Mouse (Mus musculus): ENCODE results near the gene Dnah12. TPM values are rescaled to one million over a fixed set of nuclear protein-coding genes. Genes with fewer than 3 reads are reported as not detected.
"Not testable (repeated sequence)": the region's sequence is repeated elsewhere in the genome, so short reads cannot be mapped to it uniquely, and the experiment has no call there.

The Dnah12 gene
- total and polyA plus RNA-seq, 2 experiments: not detected

- Histone ChIP-seq H3K36me3 (ENCODE audit: control insufficient read depth, insufficient read depth, low read length) (no peaks in the 10 kb centered on the region), H3K27ac (replicated peaks; ENCODE audit: insufficient read depth, low read depth, low read length) (no peak overlapping the region), H3K4me1 (ENCODE audit: control insufficient read depth, insufficient read depth, low read length) (no peaks in the 10 kb centered on the region), H3K79me2 (ENCODE audit: control insufficient read depth, insufficient read depth, low read length) (no peaks in the 10 kb centered on the region), H3K4me3 (ENCODE audit: insufficient read depth, low read depth, low read length) (no peak overlapping the region), H3K9ac (ENCODE audit: low read depth, low read length) (no peak overlapping the region), H3K27me3 (ENCODE audit: control insufficient read depth, insufficient read depth, low read length) (no peaks in the 10 kb centered on the region)
- TF ChIP-seq POLR2A (IDR thresholded peaks at IDR 0.05; ENCODE audit: extremely low read depth, insufficient read depth, low read length) (no peak), CTCF (IDR thresholded peaks at IDR 0.05; ENCODE audit: low read depth, low read length) (no peak)
- 88% methylated on average over 4 of the region's 4 CpGs for WGBS
- DNase-seq (ENCODE audit: extremely low read depth, low read depth, low spot score): no peak
Measured at GRCm38 (mm10) chr14:26907401-26907800, 214.3 kb downstream of the Dnah12 start.

GRCm38 (mm10) chr14:26910461-26910860 is 217.4 kb downstream of the Dnah12 start:
- H3K9ac ChIP-seq (ENCODE audit: low read depth, low read length); H3K79me2 ChIP-seq (ENCODE audit: control insufficient read depth, insufficient read depth, low read length); DNase-seq (ENCODE audit: extremely low read depth, low read depth, low spot score); H3K36me3 ChIP-seq (ENCODE audit: control insufficient read depth, insufficient read depth, low read length); H3K4me1 ChIP-seq (ENCODE audit: control insufficient read depth, insufficient read depth, low read length); H3K4me3 ChIP-seq (ENCODE audit: insufficient read depth, low read depth, low read length); H3K27ac ChIP-seq (replicated peaks; ENCODE audit: insufficient read depth, low read depth, low read length); H3K27me3 ChIP-seq (ENCODE audit: control insufficient read depth, insufficient read depth, low read length): not testable (repeated sequence)
- 62% methylated on average over 9 of the region's 9 CpGs for WGBS

GRCm38 (mm10) chr14:26911201-26911600 is 218.1 kb downstream of the Dnah12 start:
- TF ChIP-seq POLR2A (IDR thresholded peaks at IDR 0.05; ENCODE audit: extremely low read depth, insufficient read depth, low read length) (no peak), CTCF (IDR thresholded peaks at IDR 0.05; ENCODE audit: low read depth, low read length) (no peak)
- H3K9ac ChIP-seq (ENCODE audit: low read depth, low read length): no peak overlapping the region
- H3K4me3 ChIP-seq (ENCODE audit: insufficient read depth, low read depth, low read length): no peak overlapping the region
- 71% methylated on average over 6 of the region's 6 CpGs for WGBS
- no peaks in the 10 kb centered on the region for H3K79me2 ChIP-seq (ENCODE audit: control insufficient read depth, insufficient read depth, low read length)
- no peak overlapping the region for H3K27ac ChIP-seq (replicated peaks; ENCODE audit: insufficient read depth, low read depth, low read length)
- no peaks in the 10 kb centered on the region for H3K36me3 ChIP-seq (ENCODE audit: control insufficient read depth, insufficient read depth, low read length)
- H3K4me1 ChIP-seq (ENCODE audit: control insufficient read depth, insufficient read depth, low read length): no peaks in the 10 kb centered on the region
- DNase-seq (ENCODE audit: extremely low read depth, low read depth, low spot score): no peak
- H3K27me3 ChIP-seq (ENCODE audit: control insufficient read depth, insufficient read depth, low read length): no peaks in the 10 kb centered on the region

- Histone ChIP-seq H3K36me3 (ENCODE audit: control insufficient read depth, insufficient read depth, low read length) (no peaks in the 10 kb centered on the region), H3K9ac (ENCODE audit: low read depth, low read length) (no peak overlapping the region), H3K27ac (replicated peaks; ENCODE audit: insufficient read depth, low read depth, low read length) (no peak overlapping the region), H3K4me3 (ENCODE audit: insufficient read depth, low read depth, low read length) (no peak overlapping the region), H3K79me2 (ENCODE audit: control insufficient read depth, insufficient read depth, low read length) (no peaks in the 10 kb centered on the region), H3K4me1 (ENCODE audit: control insufficient read depth, insufficient read depth, low read length) (no peaks in the 10 kb centered on the region), H3K27me3 (ENCODE audit: control insufficient read depth, insufficient read depth, low read length) (no peaks in the 10 kb centered on the region)
- WGBS: 93% methylated on average over 13 of the region's 13 CpGs
- DNase-seq (ENCODE audit: extremely low read depth, low read depth, low spot score): no peak
- TF ChIP-seq CTCF (IDR thresholded peaks at IDR 0.05; ENCODE audit: low read depth, low read length) (no peak), POLR2A (IDR thresholded peaks at IDR 0.05; ENCODE audit: extremely low read depth, insufficient read depth, low read length) (no peak)
Measured at GRCm38 (mm10) chr14:26911826-26912225, 218.8 kb downstream of the Dnah12 start.

DNA sequence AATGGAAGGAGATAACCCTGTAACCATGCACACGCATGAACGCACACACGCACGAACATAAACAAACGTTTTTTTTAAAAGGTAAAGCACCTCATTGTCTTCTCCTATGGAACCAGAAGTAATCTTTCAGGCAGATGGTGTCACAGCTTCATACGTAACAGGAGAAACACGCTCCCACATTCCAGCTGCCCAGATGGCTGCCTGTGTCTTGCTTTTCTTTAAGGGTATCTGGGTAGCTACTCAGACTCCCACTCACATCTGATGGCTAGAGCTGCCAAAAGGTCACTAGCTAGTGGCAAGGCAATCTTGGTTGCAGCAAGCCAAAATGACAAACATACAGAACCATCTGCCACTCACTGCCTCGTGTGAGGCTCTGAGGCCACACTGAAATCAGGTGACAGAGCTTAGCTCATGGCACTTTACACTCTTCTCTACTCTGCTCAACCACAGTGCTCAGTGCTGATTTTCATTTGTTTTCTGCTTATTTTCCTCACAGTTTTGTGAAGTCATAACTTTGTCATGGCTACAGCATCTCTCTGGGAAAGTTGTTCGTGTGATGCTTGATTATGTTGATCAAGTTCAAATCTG is 220.7 kb downstream of the Dnah12 start:
- no peak for DNase-seq (ENCODE audit: extremely low read depth, low read depth, low spot score)
- Histone ChIP-seq H3K36me3 (ENCODE audit: control insufficient read depth, insufficient read depth, low read length) (no peaks in the 10 kb centered on the region), H3K79me2 (ENCODE audit: control insufficient read depth, insufficient read depth, low read length) (no peaks in the 10 kb centered on the region), H3K4me1 (ENCODE audit: control insufficient read depth, insufficient read depth, low read length) (no peaks in the 10 kb centered on the region), H3K27ac (replicated peaks; ENCODE audit: insufficient read depth, low read depth, low read length) (no peak overlapping the region), H3K27me3 (ENCODE audit: control insufficient read depth, insufficient read depth, low read length) (no peaks in the 10 kb centered on the region), H3K9ac (ENCODE audit: low read depth, low read length) (no peak overlapping the region), H3K4me3 (ENCODE audit: insufficient read depth, low read depth, low read length) (no peak overlapping the region)
- TF ChIP-seq POLR2A (IDR thresholded peaks at IDR 0.05; ENCODE audit: extremely low read depth, insufficient read depth, low read length) (no peak), CTCF (IDR thresholded peaks at IDR 0.05; ENCODE audit: low read depth, low read length) (no peak)
- 86% methylated on average over 9 of the region's 9 CpGs for WGBS

DNA sequence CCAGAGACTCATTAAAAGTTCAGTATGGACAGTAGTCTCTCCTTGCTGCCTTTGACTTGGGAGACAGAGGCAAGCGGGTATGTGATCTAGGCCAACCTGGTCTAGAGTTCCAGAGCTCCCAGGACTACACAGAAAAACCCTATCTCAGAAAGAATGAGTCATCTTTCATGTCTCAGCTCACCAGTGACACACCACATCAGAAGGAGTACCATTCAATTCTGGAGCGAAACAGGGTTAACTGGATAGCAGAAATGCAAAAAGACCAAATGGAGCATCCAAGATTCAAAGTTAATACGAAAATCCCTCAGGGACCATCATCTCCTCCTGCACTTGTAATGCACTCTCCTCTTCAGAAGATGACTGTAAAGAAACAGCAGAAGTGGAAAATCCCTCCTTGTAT is 226.2 kb downstream of the Dnah12 start:
- TF ChIP-seq POLR2A (IDR thresholded peaks at IDR 0.05; ENCODE audit: extremely low read depth, insufficient read depth, low read length): no peak
- TF ChIP-seq CTCF (IDR thresholded peaks at IDR 0.05; ENCODE audit: low read depth, low read length): no peak
- no peaks in the 10 kb centered on the region for H3K79me2 ChIP-seq (ENCODE audit: control insufficient read depth, insufficient read depth, low read length)
- H3K27me3 ChIP-seq (ENCODE audit: control insufficient read depth, insufficient read depth, low read length): no peaks in the 10 kb centered on the region
- WGBS: 97% methylated on average over 3 of the region's 3 CpGs
- no peak overlapping the region for H3K27ac ChIP-seq (replicated peaks; ENCODE audit: insufficient read depth, low read depth, low read length)
- no peaks in the 10 kb centered on the region for H3K4me1 ChIP-seq (ENCODE audit: control insufficient read depth, insufficient read depth, low read length)
- no peak for DNase-seq (ENCODE audit: extremely low read depth, low read depth, low spot score)
- peaks cover 25% of the 10 kb centered on the region for H3K36me3 ChIP-seq (ENCODE audit: control insufficient read depth, insufficient read depth, low read length)
- no peak overlapping the region for H3K9ac ChIP-seq (ENCODE audit: low read depth, low read length)
- H3K4me3 ChIP-seq (ENCODE audit: insufficient read depth, low read depth, low read length): no peak overlapping the region
